8 mouse cellular contexts compared by ENCODE assay signal in the genomic region with DNA sequence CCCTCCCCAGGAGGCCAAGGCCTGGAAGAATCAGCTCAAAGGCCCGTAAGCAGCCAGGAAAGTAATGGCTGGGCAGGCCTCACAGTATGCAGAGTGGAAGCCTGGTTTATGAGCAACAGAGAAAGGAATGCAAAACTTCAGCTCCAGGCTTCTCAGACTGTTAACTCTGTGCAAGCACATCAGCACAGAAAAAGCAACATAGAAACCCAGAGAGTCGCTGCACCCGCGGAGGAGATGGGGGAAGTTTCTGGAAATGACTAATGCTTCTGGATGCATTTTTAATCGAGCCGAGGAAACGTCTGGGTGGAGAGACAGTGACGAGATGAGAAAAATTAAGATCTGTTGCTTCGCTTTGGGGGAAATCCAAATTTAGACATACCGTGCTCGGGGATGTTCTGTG. TPM values are rescaled to one million over a fixed set of nuclear protein-coding genes. Genes with fewer than 3 reads are reported as not detected.
A peak's percentile ranks its signal among the peaks of the same experiment; 100 is the strongest.
DNase-seq lines count a peak whose midpoint lies in the region; ATAC-seq and TF ChIP-seq lines count a peak whose summit lies in the region.

No protein-coding gene starts in this region.

- H3K36me3 ChIP-seq in forebrain, embryonic 15.5 days: no peaks in the 10 kb centered on the region
- H3K36me3 ChIP-seq in forebrain, embryonic 16.5 days (ENCODE audit: control insufficient read depth, insufficient read depth): no peaks in the 10 kb centered on the region
- no peaks in the 10 kb centered on the region for H3K36me3 ChIP-seq in lung, embryonic 16.5 days (ENCODE audit: control insufficient read depth, insufficient read depth, low read length)
- H3K36me3 ChIP-seq in small intestine, adult 2 months (ENCODE audit: control insufficient read depth, insufficient read depth, low read length): no peaks in the 10 kb centered on the region

- H3K4me2 ChIP-seq in forebrain, embryonic 15.5 days (replicated peaks): no peak overlapping the region
- no peak overlapping the region for H3K4me2 ChIP-seq in forebrain, embryonic 16.5 days (ENCODE audit: low read length)
- H3K4me2 ChIP-seq in lung, embryonic 16.5 days (ENCODE audit: low read depth, low read length): no peak overlapping the region

- TF ChIP-seq POLR2A in small intestine, adult 2 months (IDR thresholded peaks at IDR 0.05; ENCODE audit: low read depth, low read length): no peak

- 0 out of 2 replicates have a peak overlapping the region, but pooled peaks have one; percentile 23 for H3K27ac ChIP-seq in forebrain, embryonic 15.5 days (replicated peaks)
- no peak overlapping the region for H3K27ac ChIP-seq in forebrain, embryonic 16.5 days (ENCODE audit: low read length)
- H3K27ac ChIP-seq in lung, embryonic 16.5 days (ENCODE audit: low read length): peak overlapping the region; percentile 29; the same call in 1 of the 2 replicates
- peak overlapping the region; percentile 34; the same call in 1 of the 2 replicates for H3K27ac ChIP-seq in small intestine, adult 2 months (ENCODE audit: insufficient read depth, low read depth, low read length)

- TF ChIP-seq CTCF in small intestine, adult 2 months (IDR thresholded peaks at IDR 0.05; ENCODE audit: extremely low read depth, insufficient read length, insufficient replicate concordance, low read depth, low read length): no peak

- ATAC-seq in forebrain, embryonic 15.5 days (replicated peaks): no peak
- no peak for ATAC-seq in forebrain, embryonic 16.5 days
- no peak for ATAC-seq in lung, embryonic 16.5 days (ENCODE audit: low read depth)

- peaks cover 30% of the 10 kb centered on the region for H3K4me1 ChIP-seq in forebrain, embryonic 15.5 days
- H3K4me1 ChIP-seq in forebrain, embryonic 16.5 days (replicated peaks; ENCODE audit: control insufficient read depth, insufficient read depth, low read length): peaks cover 24% of the 10 kb centered on the region
- no peaks in the 10 kb centered on the region for H3K4me1 ChIP-seq in lung, embryonic 16.5 days (replicated peaks; ENCODE audit: control insufficient read depth, insufficient read depth, low read length)
- H3K4me1 ChIP-seq in small intestine, adult 2 months (ENCODE audit: control insufficient read depth, insufficient read depth, insufficient read length, low read length): no peaks in the 10 kb centered on the region

- no peak for DNase-seq in lung, postnatal 36 days
- DNase-seq in kidney, postnatal 14 days: peak; percentile 27
- no peak for DNase-seq in adrenal gland, postnatal 10 days
- no peak for DNase-seq in spleen, postnatal 14 days (ENCODE audit: low spot score in 2 of 2)

- H3K4me3 ChIP-seq in forebrain, embryonic 15.5 days: no peak overlapping the region
- no peak overlapping the region for H3K4me3 ChIP-seq in forebrain, embryonic 16.5 days (replicated peaks; ENCODE audit: low read length)
- H3K4me3 ChIP-seq in lung, embryonic 16.5 days (ENCODE audit: low read length): no peak overlapping the region
- H3K4me3 ChIP-seq in small intestine, adult 2 months (ENCODE audit: low read depth, low read length): no peak overlapping the region

- 63% methylated on average over 11 of the region's 11 CpGs for WGBS in forebrain, embryonic 15.5 days
- 58% methylated on average over 11 of the region's 11 CpGs for WGBS in forebrain, embryonic 16.5 days
- WGBS in lung, embryonic 16.5 days: 45% methylated on average over 11 of the region's 11 CpGs
- WGBS in small intestine, adult 2 months: 70% methylated on average over 11 of the region's 11 CpGs

- H3K27me3 ChIP-seq in forebrain, embryonic 15.5 days: no peaks in the 10 kb centered on the region
- H3K27me3 ChIP-seq in forebrain, embryonic 16.5 days (replicated peaks; ENCODE audit: control insufficient read depth, insufficient read depth, low read length): no peaks in the 10 kb centered on the region
- no peaks in the 10 kb centered on the region for H3K27me3 ChIP-seq in lung, embryonic 16.5 days (ENCODE audit: control insufficient read depth, insufficient read depth, low read depth, low read length)
- no peaks in the 10 kb centered on the region for H3K27me3 ChIP-seq in small intestine, adult 2 months (ENCODE audit: control insufficient read depth, insufficient read depth, low read length)

- no peak overlapping the region for H3K9ac ChIP-seq in forebrain, embryonic 15.5 days (replicated peaks)
- no peak overlapping the region for H3K9ac ChIP-seq in forebrain, embryonic 16.5 days (replicated peaks; ENCODE audit: low read depth, low read length)
- peak overlapping the region; percentile 21; the same call in 1 of the 2 replicates for H3K9ac ChIP-seq in lung, embryonic 16.5 days (ENCODE audit: low read length)

- H3K9me3 ChIP-seq in forebrain, embryonic 15.5 days: no peaks in the 10 kb centered on the region
- H3K9me3 ChIP-seq in forebrain, embryonic 16.5 days (ENCODE audit: control insufficient read depth, low read length): no peaks in the 10 kb centered on the region
- no peaks in the 10 kb centered on the region for H3K9me3 ChIP-seq in lung, embryonic 16.5 days (ENCODE audit: control insufficient read depth, low read length)

RNA-seq across cellular contexts. Expression of a gene that starts 22.5 kb away (rescaled TPM):
- polyA plus RNA-seq in forebrain, embryonic 15.5 days (2015; fragmentation: Nextera tagmentation; extraction: Ambion mirVana): 0.06 TPM in 1 of 2 replicates, not detected in the other
- polyA plus RNA-seq in forebrain, embryonic 16.5 days (2015; fragmentation: Nextera tagmentation; extraction: Ambion mirVana): 0.08 TPM in 1 of 2 replicates, not detected in the other
- 0.13 and 1.3 TPM in 2 replicates for polyA plus RNA-seq in lung, embryonic 16.5 days (2015; fragmentation: Nextera tagmentation; extraction: Ambion mirVana)
- polyA plus RNA-seq in small intestine, adult 2 months (2012; rRNA removed): 0.16 and 44.2 TPM in 2 replicates
- total RNA-seq in adrenal gland, postnatal 10 days (2021): not detected
